18 mouse cellular contexts compared by ENCODE assay signal in the genomic region with DNA sequence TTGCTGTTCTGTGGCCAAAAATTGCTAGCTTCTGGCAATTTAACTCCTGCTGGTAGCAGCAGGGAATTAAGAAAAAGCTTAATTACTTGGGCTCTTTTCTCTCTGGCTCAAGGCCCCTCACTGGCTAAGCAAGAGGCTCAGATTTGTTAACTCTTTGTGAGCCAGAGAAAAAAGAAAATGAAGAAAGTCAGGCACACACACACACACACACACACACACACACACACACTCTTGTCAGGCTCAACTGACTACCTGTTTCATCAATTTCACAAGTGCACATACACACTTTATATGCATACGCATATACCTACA. TPM values are rescaled to one million over a fixed set of nuclear protein-coding genes. Genes with fewer than 3 reads are reported as not detected.
DNase-seq lines count a peak whose midpoint lies in the region; ATAC-seq lines count a peak whose summit lies in the region.
"Had no signal": no experiment of that assay in that cellular context is flagged by ENCODE, and none has a peak within 500 bp of the region (broad histone marks: within the 10 kb centered on the region; RNA-seq: fewer than 3 reads in every experiment).

No protein-coding gene starts in this region.

- H3K4me1 ChIP-seq in hindbrain, embryonic 15.5 days (replicated peaks) = peaks cover 12% of the 10 kb centered on the region; the same call in 1 of the 2 replicates
- no peaks in the 10 kb centered on the region for H3K4me1 ChIP-seq in hindbrain, embryonic 12.5 days
- no peaks in the 10 kb centered on the region for H3K4me1 ChIP-seq in embryonic facial prominence, embryonic 11.5 days (ENCODE audit: control insufficient read depth, insufficient read depth, low read length)
- H3K4me1 ChIP-seq in forebrain, embryonic 15.5 days = peaks cover 16% of the 10 kb centered on the region
- H3K4me1 ChIP-seq in limb, embryonic 11.5 days (ENCODE audit: control insufficient read depth, insufficient read depth, low read length) = peaks cover 7% of the 10 kb centered on the region
- H3K4me1 ChIP-seq: intestine, embryonic 15.5 days; stomach, embryonic 15.5 days had no signal

- WGBS in hindbrain, embryonic 15.5 days = 100% methylated on average over 1 of the region's 1 CpGs
- WGBS in hindbrain, embryonic 12.5 days = 88% methylated on average over 1 of the region's 1 CpGs
- WGBS in embryonic facial prominence, embryonic 11.5 days = 85% methylated on average over 1 of the region's 1 CpGs
- 94% methylated on average over 1 of the region's 1 CpGs for WGBS in forebrain, embryonic 15.5 days
- 97% methylated on average over 1 of the region's 1 CpGs for WGBS in limb, embryonic 11.5 days

- H3K4me3 ChIP-seq in hindbrain, embryonic 15.5 days = no peak overlapping the region
- H3K4me3 ChIP-seq in hindbrain, embryonic 12.5 days = no peak overlapping the region
- H3K4me3 ChIP-seq in embryonic facial prominence, embryonic 11.5 days (ENCODE audit: low read depth, low read length) = no peak overlapping the region
- no peak overlapping the region for H3K4me3 ChIP-seq in forebrain, embryonic 15.5 days
- H3K4me3 ChIP-seq in limb, embryonic 11.5 days (ENCODE audit: low read depth, low read length) = no peak overlapping the region
- H3K4me3 ChIP-seq: heart, embryonic 13.5 days; intestine, embryonic 15.5 days; stomach, embryonic 15.5 days had no signal

- H3K9ac ChIP-seq in hindbrain, embryonic 15.5 days = no peak overlapping the region
- H3K9ac ChIP-seq in hindbrain, embryonic 12.5 days = no peak overlapping the region
- no peak overlapping the region for H3K9ac ChIP-seq in embryonic facial prominence, embryonic 11.5 days (replicated peaks; ENCODE audit: low read length)
- H3K9ac ChIP-seq in forebrain, embryonic 15.5 days (replicated peaks) = no peak overlapping the region
- no peak overlapping the region for H3K9ac ChIP-seq in limb, embryonic 11.5 days (ENCODE audit: low read length)
- H3K9ac ChIP-seq: heart, embryonic 13.5 days; intestine, embryonic 15.5 days; stomach, embryonic 15.5 days had no signal

- no peaks in the 10 kb centered on the region for H3K9me3 ChIP-seq in hindbrain, embryonic 15.5 days
- no peaks in the 10 kb centered on the region for H3K9me3 ChIP-seq in hindbrain, embryonic 12.5 days (replicated peaks)
- no peaks in the 10 kb centered on the region for H3K9me3 ChIP-seq in embryonic facial prominence, embryonic 11.5 days (replicated peaks; ENCODE audit: control insufficient read depth, low read length)
- H3K9me3 ChIP-seq in forebrain, embryonic 15.5 days = no peaks in the 10 kb centered on the region
- H3K9me3 ChIP-seq in limb, embryonic 11.5 days (ENCODE audit: control insufficient read depth, low read length) = no peaks in the 10 kb centered on the region
- H3K9me3 ChIP-seq: heart, embryonic 13.5 days; intestine, embryonic 15.5 days; stomach, embryonic 15.5 days had no signal

- peak; percentile 49 for DNase-seq in embryonic facial prominence, embryonic 11.5 days (ENCODE audit: low spot score)
- DNase-seq in limb, embryonic 11.5 days (ENCODE audit: low spot score) = no peak
- no peak for DNase-seq in kidney, postnatal 10 days
- DNase-seq in adrenal gland, postnatal 10 days = no peak
- DNase-seq: cerebellum, postnatal 25 days; embryo, embryonic 11 days; heart, adult 18-20 months; lung, adult 18-20 months; lung, postnatal 14 days; right cerebral cortex, postnatal 14 days; thymus, adult 18-20 months had no signal

- ATAC-seq in hindbrain, embryonic 15.5 days (ENCODE audit: low FRiP score, low read depth) = 0 out of 2 replicates have a peak, but pooled peaks have one; percentile 6
- no peak for ATAC-seq in hindbrain, embryonic 12.5 days (ENCODE audit: low FRiP score)
- ATAC-seq in embryonic facial prominence, embryonic 11.5 days (replicated peaks; ENCODE audit: insufficient number of reproducible peaks, low FRiP score, low TSS enrichment, low read depth) = no peak
- peak; percentile 57 for ATAC-seq in forebrain, embryonic 15.5 days (replicated peaks)
- peak; percentile 21; the same call in 1 of the 2 replicates for ATAC-seq in limb, embryonic 11.5 days (ENCODE audit: insufficient number of reproducible peaks, low FRiP score, low TSS enrichment, low read depth)
- ATAC-seq: intestine, embryonic 15.5 days had no signal

- H3K27me3 ChIP-seq in hindbrain, embryonic 15.5 days = no peaks in the 10 kb centered on the region
- H3K27me3 ChIP-seq in hindbrain, embryonic 12.5 days = no peaks in the 10 kb centered on the region
- no peaks in the 10 kb centered on the region for H3K27me3 ChIP-seq in embryonic facial prominence, embryonic 11.5 days (ENCODE audit: control insufficient read depth, insufficient read depth, low read length)
- H3K27me3 ChIP-seq in forebrain, embryonic 15.5 days = no peaks in the 10 kb centered on the region
- no peaks in the 10 kb centered on the region for H3K27me3 ChIP-seq in limb, embryonic 11.5 days (ENCODE audit: control insufficient read depth, insufficient read depth, low read length)
- H3K27me3 ChIP-seq: heart, embryonic 13.5 days; intestine, embryonic 15.5 days; stomach, embryonic 15.5 days had no signal

- no peak overlapping the region for H3K4me2 ChIP-seq in hindbrain, embryonic 15.5 days
- H3K4me2 ChIP-seq in hindbrain, embryonic 12.5 days (replicated peaks) = no peak overlapping the region
- no peak overlapping the region for H3K4me2 ChIP-seq in embryonic facial prominence, embryonic 11.5 days (ENCODE audit: low read depth, low read length)
- no peak overlapping the region for H3K4me2 ChIP-seq in forebrain, embryonic 15.5 days (replicated peaks)
- no peak overlapping the region for H3K4me2 ChIP-seq in limb, embryonic 11.5 days (ENCODE audit: low read depth, severe bottlenecking)
- H3K4me2 ChIP-seq: heart, embryonic 13.5 days; intestine, embryonic 15.5 days; liver, embryonic 11.5 days; stomach, embryonic 15.5 days had no signal

- H3K27ac ChIP-seq in hindbrain, embryonic 15.5 days (replicated peaks) = 0 out of 2 replicates have a peak overlapping the region, but pooled peaks have one; percentile 61
- H3K27ac ChIP-seq in hindbrain, embryonic 12.5 days = no peak overlapping the region
- H3K27ac ChIP-seq in embryonic facial prominence, embryonic 11.5 days (replicated peaks; ENCODE audit: low read depth, low read length) = no peak overlapping the region; the same call in 1 of the 2 replicates
- H3K27ac ChIP-seq in forebrain, embryonic 15.5 days (replicated peaks) = peak overlapping the region; percentile 79; the same call in 1 of the 2 replicates
- H3K27ac ChIP-seq in limb, embryonic 11.5 days (replicated peaks; ENCODE audit: low read depth, low read length) = no peak overlapping the region
- H3K27ac ChIP-seq: heart, embryonic 13.5 days; intestine, embryonic 15.5 days; stomach, embryonic 15.5 days had no signal

- no peaks in the 10 kb centered on the region for H3K36me3 ChIP-seq in hindbrain, embryonic 15.5 days
- no peaks in the 10 kb centered on the region for H3K36me3 ChIP-seq in hindbrain, embryonic 12.5 days
- H3K36me3 ChIP-seq in embryonic facial prominence, embryonic 11.5 days (replicated peaks; ENCODE audit: control insufficient read depth, insufficient read depth, low read depth, low read length) = no peaks in the 10 kb centered on the region
- no peaks in the 10 kb centered on the region for H3K36me3 ChIP-seq in forebrain, embryonic 15.5 days
- no peaks in the 10 kb centered on the region for H3K36me3 ChIP-seq in limb, embryonic 11.5 days (ENCODE audit: control insufficient read depth, insufficient read depth, low read length)
- H3K36me3 ChIP-seq: heart, embryonic 13.5 days; intestine, embryonic 15.5 days; stomach, embryonic 15.5 days had no signal

RNA-seq across cellular contexts. Expression of a gene that starts 27.8 kb away (rescaled TPM):
- 18.3 and 19.9 TPM in 2 replicates for polyA plus RNA-seq in hindbrain, embryonic 15.5 days (2015; fragmentation: Nextera tagmentation; extraction: Ambion mirVana)
- polyA plus RNA-seq in hindbrain, embryonic 12.5 days (2016; fragmentation: Nextera tagmentation; extraction: Ambion mirVana) = 16.5 and 18.3 TPM in 2 replicates
- polyA plus RNA-seq in embryonic facial prominence, embryonic 11.5 days (2014; fragmentation: Nextera tagmentation; extraction: Ambion mirVana) = 19.8 and 22.9 TPM in 2 replicates
- polyA plus RNA-seq in forebrain, embryonic 15.5 days (2015; fragmentation: Nextera tagmentation; extraction: Ambion mirVana) = 7.6 and 8.1 TPM in 2 replicates
- 24.6 and 25.8 TPM in 2 replicates for polyA plus RNA-seq in limb, embryonic 11.5 days (2014; fragmentation: Nextera tagmentation; extraction: Ambion mirVana)
- total RNA-seq in adrenal gland, postnatal 10 days (2021) = 10 to 100 TPM; 69.5 to 75.8 TPM

Comparison
In these comparisons a context has a peak if more than half of its experiments do, and no peak if none do; other contexts are left out.
1. ATAC-seq: peak in hindbrain, embryonic 15.5 days (single experiment), forebrain, embryonic 15.5 days (single experiment) and limb, embryonic 11.5 days (single experiment); none in hindbrain, embryonic 12.5 days (single experiment) and embryonic facial prominence, embryonic 11.5 days (single experiment).
2. H3K27ac ChIP-seq: peak in hindbrain, embryonic 15.5 days (single experiment) and forebrain, embryonic 15.5 days (single experiment); none in hindbrain, embryonic 12.5 days (single experiment), embryonic facial prominence, embryonic 11.5 days (single experiment) and limb, embryonic 11.5 days (single experiment).